Mouse (Mus musculus): Measurements from ENCODE around the gene Mast4.

- no peak for TF ChIP-seq CTCF (IDR thresholded peaks at IDR 0.05; ENCODE audit: low read depth, low read length)
- TF ChIP-seq POLR2A (IDR thresholded peaks at IDR 0.05; ENCODE audit: borderline replicate concordance, low read depth, low read length) = no peak
These were observed 43.2 kb downstream of the Mast4 start for GRCm38 (mm10) chr13:103291098-103291497.
